Mouse (Mus musculus): ENCODE data around the gene Scn1b.

The Scn1b gene

DNA sequence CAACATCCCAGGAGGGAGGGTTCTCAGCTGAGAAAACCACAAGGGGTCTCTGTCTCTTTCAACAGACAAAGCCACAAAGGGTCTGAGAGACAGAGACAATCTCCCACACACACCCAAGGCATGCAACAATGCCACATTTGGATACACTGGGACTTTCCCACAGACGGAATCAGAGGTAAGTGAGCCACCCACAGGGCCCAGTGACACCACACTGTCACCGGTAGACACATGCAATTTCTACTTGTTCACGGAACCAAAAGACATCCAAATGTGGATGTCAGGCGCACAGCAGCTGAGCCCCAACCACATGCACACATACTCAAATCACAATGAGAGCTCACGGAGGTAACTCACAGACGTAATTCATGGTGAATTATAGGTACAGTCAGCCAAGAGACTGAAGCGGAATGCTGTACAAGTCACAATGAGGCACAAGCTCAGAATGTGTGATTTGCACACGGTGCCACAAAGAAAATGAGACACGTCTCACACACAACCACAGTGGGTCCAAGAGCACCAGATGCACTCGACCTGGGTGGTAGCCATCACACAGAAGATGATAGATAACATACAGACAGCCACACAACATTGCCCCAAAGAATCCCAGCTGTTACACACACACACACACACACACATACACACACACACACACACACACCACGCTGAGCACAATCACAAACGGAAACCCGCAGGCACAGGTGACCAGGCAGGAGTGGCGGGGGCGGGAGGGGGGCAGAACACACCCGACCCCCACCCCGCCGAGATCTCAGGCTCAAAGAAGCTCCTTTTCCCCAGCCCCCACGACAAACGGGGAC lies 23.2 kb upstream of the Scn1b start:
- ATAC-seq (ENCODE audit: low TSS enrichment), result peak; percentile 21; the same call in 1 of the 2 replicates

DNA sequence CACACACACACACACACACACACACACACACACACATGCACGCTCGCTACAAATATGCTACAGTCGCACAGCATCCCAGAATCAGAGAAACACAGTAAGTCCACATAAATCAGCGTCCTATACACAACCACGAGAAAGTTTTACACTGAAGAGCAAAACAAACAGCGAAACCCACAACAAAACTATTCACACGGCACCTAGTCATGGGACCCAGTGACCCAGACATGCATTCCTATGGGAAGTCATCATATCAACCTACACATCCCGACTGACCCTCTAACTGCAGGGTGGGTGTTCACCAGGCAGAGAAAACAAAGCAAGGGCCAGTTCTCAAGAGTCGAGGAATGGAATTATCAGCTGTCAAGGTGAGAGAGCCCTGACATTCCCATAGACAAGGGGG lies 22.5 kb upstream of the Scn1b start:
- no peak for ATAC-seq (ENCODE audit: low TSS enrichment)

DNA sequence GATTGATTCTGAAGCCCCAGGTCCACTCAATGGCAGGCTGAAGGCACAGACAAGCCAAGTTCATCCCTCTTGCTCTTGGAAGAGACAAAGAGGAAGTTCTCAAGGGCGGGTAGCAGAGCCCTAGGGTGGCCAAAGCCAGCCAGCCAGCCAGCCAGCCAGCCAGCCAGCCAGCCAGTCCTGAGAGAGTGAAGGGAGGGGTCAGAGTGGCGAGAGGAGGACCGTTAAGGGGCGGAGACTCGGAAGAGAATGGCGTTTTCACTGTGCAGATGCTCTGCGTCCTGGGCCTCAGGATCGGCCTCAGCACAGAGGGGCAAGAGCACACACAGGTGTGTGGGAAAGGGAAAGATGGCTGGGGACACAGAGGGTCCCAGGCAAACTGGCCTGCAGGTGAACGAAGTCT lies 22.0 kb upstream of the Scn1b start:
- peak; percentile 42; the same call in 1 of the 2 replicates for ATAC-seq (ENCODE audit: low TSS enrichment)

DNA sequence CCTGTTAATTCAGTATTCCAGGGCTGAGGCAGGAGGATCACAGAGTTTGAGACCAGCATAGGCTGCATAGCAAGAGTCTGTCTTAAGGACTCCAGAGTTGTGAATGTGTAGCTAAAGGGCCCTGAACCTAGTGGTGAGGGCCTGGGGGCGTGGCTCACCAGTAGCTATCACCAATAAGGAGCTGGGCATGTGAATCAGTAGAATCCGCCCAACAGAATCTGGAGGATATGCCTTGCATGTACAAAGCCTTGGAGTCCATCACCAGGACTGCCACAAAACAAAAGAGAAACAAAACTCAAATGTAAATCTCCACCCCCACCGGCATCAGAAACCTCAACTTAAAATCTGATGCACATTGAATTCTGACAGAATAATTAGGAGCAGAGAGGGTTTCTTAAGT lies 21.3 kb upstream of the Scn1b start:
- ATAC-seq (ENCODE audit: low TSS enrichment), result no peak

DNA sequence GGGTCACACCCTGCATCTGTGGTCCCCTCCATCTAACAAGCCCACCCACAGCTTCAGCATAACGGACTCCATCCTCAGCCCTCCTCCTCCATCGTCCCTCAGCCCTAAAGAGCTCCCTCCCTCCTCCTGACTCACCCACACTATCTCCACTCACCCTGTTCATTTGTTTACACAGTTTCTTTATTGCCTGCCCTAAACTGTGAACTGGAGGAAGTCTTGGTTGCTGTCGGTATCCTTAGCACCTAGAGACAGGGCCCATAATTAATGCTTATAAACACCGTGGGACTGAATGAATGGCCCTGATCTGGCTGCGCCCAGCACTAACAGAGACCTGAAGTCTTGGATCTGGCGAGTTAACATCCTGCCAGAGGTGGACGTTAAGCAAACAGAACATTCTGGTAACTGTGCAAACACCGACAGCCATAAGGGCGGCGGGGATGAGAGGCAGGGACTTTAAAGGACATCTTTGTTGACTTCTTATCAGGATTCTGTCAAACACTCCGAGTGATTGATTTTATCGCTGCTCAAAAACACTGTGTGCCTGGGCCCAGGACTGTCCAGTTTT lies 18.9 kb upstream of the Scn1b start:
- no peak for ATAC-seq (ENCODE audit: low TSS enrichment)

DNA sequence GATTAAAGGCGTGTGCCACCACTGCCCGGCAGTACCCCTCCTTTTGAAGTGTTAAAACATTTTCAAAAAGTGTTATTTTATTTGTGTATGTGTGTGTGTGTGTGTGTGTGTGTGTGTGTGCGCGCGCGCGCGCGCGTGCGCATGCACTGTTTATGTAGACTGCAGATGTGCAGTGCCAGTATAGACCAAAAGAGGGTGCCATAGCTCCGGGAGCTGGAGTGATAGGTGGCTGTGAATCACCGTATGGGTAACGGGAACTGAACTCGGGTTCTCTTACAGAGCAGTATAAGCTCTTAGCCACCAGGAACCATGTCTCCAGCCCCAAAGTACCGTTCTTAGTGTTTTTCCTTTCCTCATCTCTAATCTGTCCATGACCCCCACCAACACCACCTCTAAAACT lies 18.1 kb upstream of the Scn1b start:
- ATAC-seq (ENCODE audit: low TSS enrichment), result no peak

DNA sequence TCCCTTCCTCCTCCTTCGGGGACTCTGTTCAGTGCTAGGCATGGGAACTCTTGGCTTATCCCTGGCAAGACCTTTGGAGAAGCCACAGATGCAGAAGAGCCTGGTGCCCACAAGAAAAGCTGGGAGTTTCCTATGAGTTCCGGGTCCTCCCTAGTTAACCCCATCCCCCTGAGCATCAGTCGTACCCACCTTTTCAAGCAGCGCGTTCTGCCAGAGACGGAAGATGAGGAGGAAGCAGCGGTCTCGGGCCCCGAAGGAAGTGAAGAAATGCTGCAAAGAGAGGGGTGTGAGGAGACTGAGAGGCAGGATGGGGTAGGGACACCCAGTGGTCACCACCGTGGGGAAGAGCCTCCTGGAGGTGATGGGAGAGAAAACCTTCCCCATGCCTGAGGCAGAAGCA lies 14.1 kb upstream of the Scn1b start:
- no peak for ATAC-seq (ENCODE audit: low TSS enrichment)

DNA sequence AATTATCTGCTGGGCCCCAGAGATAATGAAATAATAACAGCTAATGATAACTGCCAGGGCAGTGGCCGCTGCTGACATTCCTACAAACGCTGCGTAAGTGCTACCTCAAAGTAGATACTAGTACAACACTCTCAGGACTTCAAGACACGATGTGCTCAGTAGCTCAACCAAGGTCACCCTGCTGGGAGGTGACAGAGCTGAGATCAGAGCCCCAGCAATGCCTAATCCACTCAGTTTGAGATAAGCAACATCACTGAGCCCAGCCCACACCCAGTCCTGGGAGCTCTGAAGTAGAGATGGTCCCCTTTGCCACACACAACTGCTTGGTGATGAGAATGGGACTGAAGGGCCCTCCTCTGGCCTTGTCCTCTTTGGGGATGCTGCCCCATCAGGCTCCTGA lies 13.5 kb upstream of the Scn1b start:
- no peak for ATAC-seq (ENCODE audit: low TSS enrichment)

DNA sequence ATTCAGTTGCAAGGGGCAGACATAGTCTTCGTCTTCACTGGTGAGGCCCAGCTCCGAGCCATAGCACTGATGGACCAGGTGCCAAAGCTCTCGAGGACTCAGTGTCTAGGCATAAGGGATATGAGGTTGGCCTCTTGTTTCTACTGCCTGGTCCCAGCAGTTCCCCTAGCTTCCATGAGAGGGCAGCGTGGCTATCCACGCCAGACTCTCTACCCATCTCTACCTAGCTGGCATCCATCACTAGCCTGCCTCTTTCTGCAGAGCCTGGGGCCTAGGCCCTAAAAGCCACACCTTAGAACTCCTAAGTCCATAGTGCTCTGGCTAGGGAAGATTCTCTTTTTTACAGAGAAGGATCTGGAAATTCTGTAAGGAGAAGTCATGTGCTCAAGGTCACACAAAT lies 13.0 kb upstream of the Scn1b start:
- peak; percentile 88 for ATAC-seq (ENCODE audit: low TSS enrichment)

DNA sequence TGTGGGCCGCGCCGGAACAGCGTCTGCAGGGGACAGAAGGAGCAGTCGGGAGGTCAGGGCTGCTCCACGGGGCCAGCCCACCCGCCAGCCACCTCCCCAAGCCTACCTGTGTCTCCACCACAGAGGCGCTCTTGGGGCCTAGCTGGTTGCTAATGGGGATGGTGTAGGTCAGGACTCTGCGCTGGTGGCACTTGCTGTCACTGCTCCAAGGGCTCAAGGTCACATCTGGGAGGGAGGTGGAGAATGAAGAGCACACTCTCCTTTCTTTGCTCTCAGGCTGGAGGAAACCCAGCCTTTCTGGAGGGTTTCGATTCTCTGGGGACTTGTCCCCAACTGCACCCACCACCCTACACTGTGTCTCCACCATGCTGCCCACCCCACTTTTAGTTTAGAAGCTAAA lies 8.9 kb upstream of the Scn1b start:
- no peak for ATAC-seq (ENCODE audit: low TSS enrichment)

DNA sequence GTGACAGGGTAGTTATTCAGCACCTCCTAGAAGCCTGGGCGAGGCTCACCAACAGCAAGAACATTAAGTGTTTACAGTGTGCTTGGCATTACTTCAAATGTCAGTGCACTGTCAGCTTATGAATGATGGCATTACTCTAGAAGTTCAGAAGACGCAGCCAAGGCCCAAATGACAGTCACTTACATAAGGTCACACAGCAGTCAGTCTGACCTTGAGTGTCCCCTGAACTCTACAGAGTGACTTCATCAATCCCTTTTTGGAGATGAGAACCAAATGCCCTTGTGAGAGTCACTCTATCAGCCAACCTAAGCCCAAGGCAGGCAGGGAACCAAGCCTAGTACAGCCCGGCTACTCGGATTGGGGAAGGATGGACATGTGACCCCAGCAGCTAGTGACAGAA lies 5.1 kb upstream of the Scn1b start:
- ATAC-seq (ENCODE audit: low TSS enrichment), result no peak

DNA sequence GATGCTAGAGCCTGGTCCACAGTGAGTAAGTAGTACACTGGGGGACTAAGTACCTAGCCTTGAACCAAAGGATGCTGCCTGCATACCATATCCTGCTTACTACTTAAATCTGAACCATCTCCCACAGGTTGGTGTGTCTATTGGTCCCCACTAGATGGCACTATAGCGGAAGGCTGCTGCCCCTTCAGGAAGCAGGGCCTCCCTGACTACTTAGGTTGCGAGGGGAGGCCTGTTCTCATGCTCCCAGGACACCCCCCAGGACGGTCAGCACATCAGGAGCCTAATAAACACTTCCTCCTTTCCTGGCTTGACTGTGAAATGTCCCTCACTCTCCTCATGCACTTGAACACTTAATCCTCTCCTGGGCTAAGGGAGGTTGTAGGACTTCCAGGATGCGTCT lies 4.0 kb upstream of the Scn1b start:
- ATAC-seq (ENCODE audit: low TSS enrichment), result peak; percentile 56

DNA sequence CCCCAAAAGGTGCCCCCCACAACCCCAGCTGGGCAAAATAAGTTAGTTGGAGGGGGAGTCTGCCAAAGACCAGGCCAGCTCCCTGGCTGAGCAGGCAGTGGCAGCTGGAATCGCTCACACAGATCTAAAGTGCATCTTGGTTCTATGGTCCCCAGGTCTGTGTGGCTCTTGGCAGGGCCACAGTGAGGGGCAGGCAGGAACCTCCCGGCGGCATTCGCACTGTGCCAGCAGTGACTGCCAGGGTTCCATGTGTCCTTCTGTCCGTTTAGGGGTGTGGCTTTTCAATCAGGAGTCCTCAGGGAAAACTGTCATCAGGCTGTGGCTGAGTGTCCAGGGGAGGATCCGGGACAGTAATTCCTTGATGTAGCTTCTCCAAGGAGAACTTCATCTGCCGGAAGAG lies 3.4 kb upstream of the Scn1b start:
- ATAC-seq (ENCODE audit: low TSS enrichment), result no peak

DNA sequence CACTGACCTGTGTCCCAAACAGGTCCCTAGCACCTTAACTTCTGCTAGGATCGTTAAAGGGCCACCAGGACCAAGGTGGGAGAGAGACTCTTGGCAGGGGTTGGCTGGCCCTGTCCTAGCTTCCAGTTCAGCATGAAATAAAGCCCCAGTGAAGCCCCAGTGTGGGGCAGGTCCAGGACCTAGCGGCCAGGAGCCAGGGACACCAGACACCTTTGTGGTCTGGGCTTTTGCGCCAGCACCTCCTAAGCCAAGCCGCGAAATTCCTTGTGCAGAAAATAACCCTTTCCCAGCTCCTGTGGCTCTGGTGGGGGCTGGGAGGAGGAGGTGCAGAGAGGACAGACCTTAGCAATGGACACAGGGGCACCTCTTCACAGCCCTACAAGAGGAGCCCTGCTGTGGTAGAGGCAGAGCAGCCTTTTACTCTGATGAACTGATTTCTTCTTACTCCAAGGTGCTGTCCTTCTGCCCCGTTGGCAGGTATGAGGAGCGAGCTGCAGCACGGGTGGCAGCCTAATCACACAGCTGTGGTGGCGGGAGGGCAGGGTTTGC lies 1.4 kb upstream of the Scn1b start:
- no peak for ATAC-seq (ENCODE audit: low TSS enrichment)

DNA sequence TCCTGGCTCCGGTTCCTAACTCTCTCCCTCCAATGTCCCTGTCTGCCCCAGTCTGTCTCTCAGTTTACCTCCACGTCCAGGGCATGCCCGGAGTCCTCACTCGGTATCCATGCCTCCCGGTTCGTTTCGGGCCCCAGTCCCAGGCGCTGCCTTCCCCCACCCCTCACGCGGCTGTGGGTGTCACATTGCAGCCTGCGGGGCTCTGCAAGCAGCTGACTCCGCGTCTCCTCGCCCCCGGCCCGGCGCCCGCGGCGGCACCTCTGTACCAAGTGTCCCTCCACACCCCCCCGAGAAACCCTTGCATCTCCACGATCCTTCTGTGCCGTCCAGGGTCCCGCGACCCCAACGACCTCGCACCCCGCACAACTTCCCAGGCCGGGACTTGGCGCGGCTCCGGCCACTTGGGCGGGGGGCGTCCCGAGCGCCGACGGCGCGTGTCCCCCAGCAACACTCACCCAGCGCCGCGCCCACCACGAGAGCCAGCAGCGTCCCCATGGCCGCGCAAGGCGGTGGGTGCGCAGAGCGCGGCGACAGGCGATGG lies 522 bp downstream of the Scn1b start:
- peak; percentile 12; the same call in 1 of the 2 replicates for ATAC-seq (ENCODE audit: low TSS enrichment)

DNA sequence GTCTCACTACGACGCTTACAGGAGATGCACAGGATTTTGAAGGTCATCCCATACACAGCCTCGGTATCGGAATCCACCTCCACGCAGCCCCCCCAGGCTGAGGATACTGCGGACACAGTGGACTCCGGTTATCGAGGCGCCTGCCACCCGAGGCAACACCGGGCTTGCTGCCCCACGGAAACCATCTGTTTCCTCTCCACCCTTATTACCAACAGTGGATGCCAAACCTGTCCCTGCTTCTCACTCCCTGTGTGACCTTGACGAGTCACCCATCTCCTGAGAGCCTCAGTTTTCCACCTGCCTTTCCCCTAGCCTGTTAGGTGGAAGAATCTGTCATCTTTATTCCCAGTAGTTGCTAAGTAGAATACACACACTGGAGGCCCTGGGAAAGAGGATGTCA lies 1.7 kb downstream of the Scn1b start:
- no peak for ATAC-seq (ENCODE audit: low TSS enrichment)

DNA sequence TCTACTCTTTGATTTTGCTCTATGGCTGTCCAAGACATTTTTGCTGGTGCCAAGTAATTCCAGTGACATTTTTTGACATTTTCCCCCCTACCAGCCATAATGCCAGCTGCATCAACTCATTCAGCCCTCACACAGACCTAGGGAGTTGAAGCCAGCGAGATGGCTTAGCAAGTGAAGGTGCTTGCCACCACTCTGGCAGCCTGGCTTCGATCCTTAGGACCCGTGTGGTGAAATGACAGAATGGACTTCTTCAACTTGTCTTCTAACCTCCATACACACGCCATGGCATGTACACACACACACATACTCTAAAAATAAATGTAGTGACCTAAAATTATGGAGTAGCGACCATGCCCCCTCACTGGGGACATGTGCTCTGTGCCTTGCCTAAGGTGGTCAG lies 2.4 kb downstream of the Scn1b start:
- ATAC-seq (ENCODE audit: low TSS enrichment), result no peak

DNA sequence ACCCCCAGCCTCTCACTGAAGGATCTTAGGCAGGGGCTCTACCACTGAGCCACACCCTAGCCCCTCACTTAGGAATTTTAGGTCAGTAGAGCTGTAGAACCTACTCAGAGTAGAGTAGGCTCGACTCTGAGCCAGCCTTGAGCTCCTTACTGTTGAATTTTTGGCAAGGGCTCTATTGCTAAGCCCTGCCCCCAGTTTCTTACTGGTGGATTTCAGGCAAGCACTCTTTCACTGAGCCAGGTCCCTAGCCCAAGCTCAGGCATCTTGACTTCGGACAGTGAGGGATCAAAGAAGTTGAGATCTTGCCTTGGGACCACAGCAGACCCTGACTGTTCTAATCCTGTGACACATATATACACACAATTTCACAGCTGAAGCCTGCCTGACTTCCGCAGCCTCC lies 3.1 kb downstream of the Scn1b start:
- no peak for ATAC-seq (ENCODE audit: low TSS enrichment)

DNA sequence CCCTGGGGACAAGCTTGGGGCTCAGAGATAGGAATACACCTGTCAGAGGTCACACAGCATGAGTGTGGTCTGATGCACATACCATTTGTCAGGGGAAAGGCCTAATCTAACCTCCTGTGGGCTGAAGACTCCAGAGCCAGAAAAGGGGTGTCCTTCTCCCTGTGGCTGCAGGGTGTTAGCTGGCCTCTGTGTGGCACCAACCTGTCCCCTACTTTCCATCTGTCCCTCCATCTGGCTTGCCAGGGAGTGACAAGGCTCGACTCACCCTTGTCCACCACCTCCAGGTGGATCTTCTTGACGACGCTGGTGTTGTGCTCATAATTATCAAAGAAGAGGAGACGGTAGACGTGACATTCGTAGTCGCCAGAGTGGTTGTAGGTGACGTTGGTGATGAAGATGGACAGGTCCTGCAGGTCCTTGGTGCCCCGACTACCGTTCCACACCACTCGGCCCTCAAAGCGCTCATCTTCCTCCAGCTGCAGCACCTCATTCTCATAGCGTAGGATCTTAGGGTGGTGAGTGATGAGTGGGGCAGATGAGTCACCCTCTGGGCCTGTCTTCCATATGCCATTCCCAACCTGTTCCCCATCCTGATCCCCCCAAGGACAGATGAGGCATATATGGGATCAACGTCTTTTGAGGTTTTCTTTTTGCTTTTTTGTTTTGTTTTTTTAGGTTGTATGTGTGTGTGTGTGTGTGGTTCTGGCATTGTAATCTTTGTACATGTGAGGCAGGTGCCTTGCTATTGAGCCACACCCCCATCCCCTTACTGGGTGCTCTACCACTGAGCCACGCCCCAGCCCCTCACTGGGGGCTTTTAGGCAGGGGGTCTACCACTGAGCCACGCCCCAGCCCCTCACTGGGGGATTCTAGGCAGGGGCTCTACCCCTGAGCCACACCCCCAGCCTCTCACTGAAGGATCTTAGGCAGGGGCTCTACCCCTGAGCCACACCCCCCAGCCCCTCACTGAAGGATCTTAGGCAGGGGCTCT lies 3.9 kb downstream of the Scn1b start:
- no peak for ATAC-seq (ENCODE audit: low TSS enrichment)

DNA sequence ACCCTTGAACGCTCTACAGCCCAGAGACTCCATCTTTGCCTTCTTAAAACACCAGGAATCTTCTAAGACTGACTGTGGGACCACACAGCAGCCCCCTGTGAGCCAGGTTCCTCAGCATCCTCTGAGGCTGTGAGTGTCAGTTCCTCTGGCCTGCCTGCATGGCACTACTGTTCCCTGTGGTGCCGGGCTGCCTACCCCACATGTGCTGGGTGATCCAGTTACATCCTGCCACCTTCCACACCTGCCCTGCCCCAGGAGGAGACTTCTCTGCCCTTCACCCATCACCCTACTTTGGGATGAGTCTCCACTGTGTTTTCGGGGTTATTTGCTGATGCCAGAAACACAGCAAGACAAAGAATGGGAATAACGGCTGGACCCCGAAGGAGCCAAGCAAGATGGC lies 7.2 kb downstream of the Scn1b start:
- no peak for ATAC-seq (ENCODE audit: low TSS enrichment)

DNA sequence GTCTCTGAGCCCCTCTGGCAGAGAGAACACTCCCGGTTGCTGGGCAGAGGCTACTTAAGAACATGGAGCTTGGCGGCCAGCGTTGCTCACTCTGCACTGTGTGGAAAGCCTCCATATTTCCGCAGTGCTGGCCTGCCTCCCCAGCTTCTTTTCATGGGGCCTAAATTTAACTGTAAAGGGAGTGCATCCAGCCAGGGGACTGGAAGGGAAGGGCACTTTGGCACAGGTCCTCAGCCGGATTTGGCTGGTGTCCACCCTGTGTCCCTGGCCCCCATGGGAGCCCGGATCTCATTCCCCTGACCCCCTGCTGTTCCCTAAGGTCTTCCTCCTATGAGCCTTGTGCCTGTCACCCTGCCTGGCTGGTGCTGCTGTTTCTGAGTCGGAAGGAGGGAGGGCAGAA lies 8.3 kb downstream of the Scn1b start:
- peak; percentile 44; the same call in 1 of the 2 replicates for ATAC-seq (ENCODE audit: low TSS enrichment)

DNA sequence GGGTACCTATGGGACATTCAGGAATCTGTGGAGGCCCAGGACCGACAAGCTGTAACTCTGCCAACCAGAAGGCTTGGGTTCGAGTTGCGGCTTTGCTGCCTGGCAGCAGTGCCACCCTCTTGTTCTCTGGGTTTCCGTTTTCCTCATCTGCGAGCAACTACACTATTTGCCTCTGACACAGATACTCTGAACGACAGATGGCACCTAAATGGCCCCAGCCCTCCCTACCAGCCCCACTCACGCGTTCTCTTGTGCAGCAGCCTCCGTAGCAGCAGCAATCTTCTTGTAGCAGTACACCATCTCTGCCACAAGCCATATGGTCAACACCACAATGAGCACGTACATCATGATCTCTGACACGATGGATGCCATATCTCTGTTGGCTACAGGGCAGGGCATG lies 9.3 kb downstream of the Scn1b start:
- 0 out of 2 replicates have a peak, but pooled peaks have one; percentile 6 for ATAC-seq (ENCODE audit: low TSS enrichment)
